Mouse (Mus musculus): ENCODE measurements around the gene Ctsl. TPM values are rescaled to one million over a fixed set of nuclear protein-coding genes. Genes with fewer than 3 reads are reported as not detected.

The Ctsl gene
- polyA plus RNA-seq, 1 experiment from 2014 or later = 151 TPM

- H3K9me3 ChIP-seq (replicated peaks; ENCODE audit: control insufficient read depth, low read length) = no peaks in the 10 kb centered on the region
- no peak for ATAC-seq (replicated peaks; ENCODE audit: insufficient number of reproducible peaks, low FRiP score, low TSS enrichment, low read depth)
- H3K36me3 ChIP-seq (replicated peaks; ENCODE audit: control insufficient read depth, insufficient read depth, low read depth, low read length) = no peaks in the 10 kb centered on the region
- H3K9ac ChIP-seq (replicated peaks; ENCODE audit: low read length) = no peak overlapping the region
- WGBS = 34% methylated on average over 3 of the region's 3 CpGs
- DNase-seq (ENCODE audit: low spot score) = no peak
- H3K4me3 ChIP-seq (ENCODE audit: low read depth, low read length) = no peak overlapping the region
- H3K4me2 ChIP-seq (ENCODE audit: low read depth, low read length) = no peak overlapping the region
- H3K27ac ChIP-seq (replicated peaks; ENCODE audit: low read depth, low read length) = no peak overlapping the region
- H3K4me1 ChIP-seq (ENCODE audit: control insufficient read depth, insufficient read depth, low read length) = no peaks in the 10 kb centered on the region
- H3K27me3 ChIP-seq (ENCODE audit: control insufficient read depth, insufficient read depth, low read length) = no peaks in the 10 kb centered on the region
Measured at GRCm38 (mm10) chr13:64403519-64403918, 32.8 kb upstream of the Ctsl start.

- no peaks in the 10 kb centered on the region for H3K36me3 ChIP-seq (replicated peaks; ENCODE audit: control insufficient read depth, insufficient read depth, low read depth, low read length)
- no peaks in the 10 kb centered on the region for H3K9me3 ChIP-seq (replicated peaks; ENCODE audit: control insufficient read depth, low read length)
- no peak overlapping the region for H3K9ac ChIP-seq (replicated peaks; ENCODE audit: low read length)
- no peak overlapping the region for H3K4me2 ChIP-seq (ENCODE audit: low read depth, low read length)
- no peaks in the 10 kb centered on the region for H3K27me3 ChIP-seq (ENCODE audit: control insufficient read depth, insufficient read depth, low read length)
- no peak overlapping the region for H3K4me3 ChIP-seq (ENCODE audit: low read depth, low read length)
- no peak for DNase-seq (ENCODE audit: low spot score)
- no peak overlapping the region for H3K27ac ChIP-seq (replicated peaks; ENCODE audit: low read depth, low read length)
- ATAC-seq (replicated peaks; ENCODE audit: insufficient number of reproducible peaks, low FRiP score, low TSS enrichment, low read depth) = no peak
- 80% methylated on average over 8 of the region's 8 CpGs for WGBS
- H3K4me1 ChIP-seq (ENCODE audit: control insufficient read depth, insufficient read depth, low read length) = no peaks in the 10 kb centered on the region
Measured at GRCm38 (mm10) chr13:64402951-64403460, 32.3 kb upstream of the Ctsl start.

- Histone ChIP-seq H3K9ac (replicated peaks; ENCODE audit: low read length) (no peak overlapping the region), H3K27ac (replicated peaks; ENCODE audit: low read depth, low read length) (no peak overlapping the region), H3K36me3 (replicated peaks; ENCODE audit: control insufficient read depth, insufficient read depth, low read depth, low read length) (no peaks in the 10 kb centered on the region), H3K4me3 (ENCODE audit: low read depth, low read length) (no peak overlapping the region), H3K4me2 (ENCODE audit: low read depth, low read length) (no peak overlapping the region), H3K4me1 (ENCODE audit: control insufficient read depth, insufficient read depth, low read length) (no peaks in the 10 kb centered on the region), H3K27me3 (ENCODE audit: control insufficient read depth, insufficient read depth, low read length) (no peaks in the 10 kb centered on the region), H3K9me3 (replicated peaks; ENCODE audit: control insufficient read depth, low read length) (no peaks in the 10 kb centered on the region)
- no peak for ATAC-seq (replicated peaks; ENCODE audit: insufficient number of reproducible peaks, low FRiP score, low TSS enrichment, low read depth)
- WGBS = 86% methylated on average over 10 of the region's 10 CpGs
- no peak for DNase-seq (ENCODE audit: low spot score)
Measured at GRCm38 (mm10) chr13:64402504-64402949, 31.8 kb upstream of the Ctsl start.

- WGBS = 46% methylated on average over 3 of the region's 3 CpGs
- no peak for ATAC-seq (replicated peaks; ENCODE audit: insufficient number of reproducible peaks, low FRiP score, low TSS enrichment, low read depth)
- no peak overlapping the region for H3K9ac ChIP-seq (replicated peaks; ENCODE audit: low read length)
- H3K4me1 ChIP-seq (ENCODE audit: control insufficient read depth, insufficient read depth, low read length) = no peaks in the 10 kb centered on the region
- no peaks in the 10 kb centered on the region for H3K9me3 ChIP-seq (replicated peaks; ENCODE audit: control insufficient read depth, low read length)
- DNase-seq (ENCODE audit: low spot score) = no peak
- no peaks in the 10 kb centered on the region for H3K27me3 ChIP-seq (ENCODE audit: control insufficient read depth, insufficient read depth, low read length)
- no peaks in the 10 kb centered on the region for H3K36me3 ChIP-seq (replicated peaks; ENCODE audit: control insufficient read depth, insufficient read depth, low read depth, low read length)
- no peak overlapping the region for H3K4me3 ChIP-seq (ENCODE audit: low read depth, low read length)
- no peak overlapping the region for H3K4me2 ChIP-seq (ENCODE audit: low read depth, low read length)
- H3K27ac ChIP-seq (replicated peaks; ENCODE audit: low read depth, low read length) = no peak overlapping the region
Measured at GRCm38 (mm10) chr13:64402006-64402405, 31.3 kb upstream of the Ctsl start.

GRCm38 (mm10) chr13:64400801-64401361 lies 30.2 kb upstream of the Ctsl start:
- Histone ChIP-seq H3K4me1 (ENCODE audit: control insufficient read depth, insufficient read depth, low read length) (no peaks in the 10 kb centered on the region), H3K36me3 (replicated peaks; ENCODE audit: control insufficient read depth, insufficient read depth, low read depth, low read length) (no peaks in the 10 kb centered on the region), H3K9ac (replicated peaks; ENCODE audit: low read length) (no peak overlapping the region), H3K9me3 (replicated peaks; ENCODE audit: control insufficient read depth, low read length) (no peaks in the 10 kb centered on the region), H3K4me3 (ENCODE audit: low read depth, low read length) (no peak overlapping the region), H3K4me2 (ENCODE audit: low read depth, low read length) (no peak overlapping the region), H3K27me3 (ENCODE audit: control insufficient read depth, insufficient read depth, low read length) (no peaks in the 10 kb centered on the region), H3K27ac (replicated peaks; ENCODE audit: low read depth, low read length) (no peak overlapping the region)
- 45% methylated on average over 7 of the region's 7 CpGs for WGBS
- ATAC-seq (replicated peaks; ENCODE audit: insufficient number of reproducible peaks, low FRiP score, low TSS enrichment, low read depth) (0 out of 2 replicates have a peak, but pooled peaks have one; percentile 23), DNase-seq (ENCODE audit: low spot score) (peak; percentile 37)

GRCm38 (mm10) chr13:64399906-64400305 lies 29.2 kb upstream of the Ctsl start:
- no peak overlapping the region for H3K4me2 ChIP-seq (ENCODE audit: low read depth, low read length)
- H3K36me3 ChIP-seq (replicated peaks; ENCODE audit: control insufficient read depth, insufficient read depth, low read depth, low read length) = no peaks in the 10 kb centered on the region
- no peaks in the 10 kb centered on the region for H3K4me1 ChIP-seq (ENCODE audit: control insufficient read depth, insufficient read depth, low read length)
- no peaks in the 10 kb centered on the region for H3K27me3 ChIP-seq (ENCODE audit: control insufficient read depth, insufficient read depth, low read length)
- no peak overlapping the region for H3K9ac ChIP-seq (replicated peaks; ENCODE audit: low read length)
- H3K4me3 ChIP-seq (ENCODE audit: low read depth, low read length) = no peak overlapping the region
- DNase-seq (ENCODE audit: low spot score) (no peak), ATAC-seq (replicated peaks; ENCODE audit: insufficient number of reproducible peaks, low FRiP score, low TSS enrichment, low read depth) (no peak)
- H3K9me3 ChIP-seq (replicated peaks; ENCODE audit: control insufficient read depth, low read length) = no peaks in the 10 kb centered on the region
- 82% methylated on average over 3 of the region's 3 CpGs for WGBS
- H3K27ac ChIP-seq (replicated peaks; ENCODE audit: low read depth, low read length) = no peak overlapping the region

- Histone ChIP-seq H3K27me3 (ENCODE audit: control insufficient read depth, insufficient read depth, low read length) (no peaks in the 10 kb centered on the region), H3K4me1 (ENCODE audit: control insufficient read depth, insufficient read depth, low read length) (no peaks in the 10 kb centered on the region), H3K4me3 (ENCODE audit: low read depth, low read length) (no peak overlapping the region), H3K36me3 (replicated peaks; ENCODE audit: control insufficient read depth, insufficient read depth, low read depth, low read length) (no peaks in the 10 kb centered on the region), H3K27ac (replicated peaks; ENCODE audit: low read depth, low read length) (no peak overlapping the region), H3K9me3 (replicated peaks; ENCODE audit: control insufficient read depth, low read length) (no peaks in the 10 kb centered on the region), H3K9ac (replicated peaks; ENCODE audit: low read length) (no peak overlapping the region), H3K4me2 (ENCODE audit: low read depth, low read length) (no peak overlapping the region)
- ATAC-seq (replicated peaks; ENCODE audit: insufficient number of reproducible peaks, low FRiP score, low TSS enrichment, low read depth) = no peak
- DNase-seq (ENCODE audit: low spot score) = no peak
- WGBS = 97% methylated on average over 1 of the region's 1 CpGs
Measured at GRCm38 (mm10) chr13:64398065-64398464, 27.4 kb upstream of the Ctsl start.

- no peak overlapping the region for H3K27ac ChIP-seq (replicated peaks; ENCODE audit: low read depth, low read length)
- ATAC-seq (replicated peaks; ENCODE audit: insufficient number of reproducible peaks, low FRiP score, low TSS enrichment, low read depth) (no peak), DNase-seq (ENCODE audit: low spot score) (no peak)
- no peak overlapping the region for H3K9ac ChIP-seq (replicated peaks; ENCODE audit: low read length)
- H3K9me3 ChIP-seq (replicated peaks; ENCODE audit: control insufficient read depth, low read length) = no peaks in the 10 kb centered on the region
- H3K27me3 ChIP-seq (ENCODE audit: control insufficient read depth, insufficient read depth, low read length) = no peaks in the 10 kb centered on the region
- WGBS = 67% methylated on average over 8 of the region's 8 CpGs
- no peak overlapping the region for H3K4me2 ChIP-seq (ENCODE audit: low read depth, low read length)
- H3K4me3 ChIP-seq (ENCODE audit: low read depth, low read length) = no peak overlapping the region
- no peaks in the 10 kb centered on the region for H3K4me1 ChIP-seq (ENCODE audit: control insufficient read depth, insufficient read depth, low read length)
- no peaks in the 10 kb centered on the region for H3K36me3 ChIP-seq (replicated peaks; ENCODE audit: control insufficient read depth, insufficient read depth, low read depth, low read length)
Measured at GRCm38 (mm10) chr13:64396979-64397378, 26.3 kb upstream of the Ctsl start.

Measured in embryonic facial prominence, embryonic 11.5 days (tissue).